Mouse (Mus musculus): Measurements from ENCODE around the gene Itgb4. TPM values are rescaled to one million over a fixed set of nuclear protein-coding genes. Genes with fewer than 3 reads are reported as not detected.

Gene Itgb4
- total and polyA plus RNA-seq, 3 experiments = 0.05 to 0.13 TPM; not detected in 1

- peaks cover 27% of the 10 kb centered on the region for H3K4me1 ChIP-seq (ENCODE audit: insufficient read depth, low read depth, low read length)
- no peaks in the 10 kb centered on the region for H3K27me3 ChIP-seq (ENCODE audit: insufficient read depth, low read length)
- ATAC-seq (ENCODE audit: extremely low read depth, insufficient number of reproducible peaks, low FRiP score, poor library complexity, severe bottlenecking) = no peak
- peaks cover 23% of the 10 kb centered on the region for H3K36me3 ChIP-seq (replicated peaks)
- no peak overlapping the region for H3K4me3 ChIP-seq (ENCODE audit: low read depth, low read length)
- no peak for DNase-seq (ENCODE audit: low spot score)
- no peaks in the 10 kb centered on the region for H3K9me3 ChIP-seq (replicated peaks)
- TF ChIP-seq POLR2AphosphoS5 (IDR thresholded peaks at IDR 0.05; ENCODE audit: insufficient replicate concordance, low read depth, low read length) (no peak), GATA1 (IDR thresholded peaks at IDR 0.05; ENCODE audit: borderline replicate concordance, low read length) (no peak), TAL1 (conservative IDR thresholded peaks at IDR 0.05; ENCODE audit: low read depth, low read length) (no peak), GATA2 (IDR thresholded peaks at IDR 0.05; ENCODE audit: borderline replicate concordance, low read depth, low read length) (no peak), CTCF (IDR thresholded peaks at IDR 0.05; ENCODE audit: low read depth, low read length) (no peak)
Observed at GRCm38 (mm10) chr11:116025056-116025845, 50.7 kb downstream of the Itgb4 start.

GRCm38 (mm10) chr11:116027756-116028155, 53.2 kb downstream of the Itgb4 start, which contains the start of gene H3f3b:
Gene H3f3b, minus strand, starts transcription at chr11:116027962.
- ATAC-seq (ENCODE audit: extremely low read depth, insufficient number of reproducible peaks, low FRiP score, poor library complexity, severe bottlenecking) (no peak), DNase-seq (ENCODE audit: low spot score) (no peak)
- H3K27me3 ChIP-seq (ENCODE audit: insufficient read depth, low read length) = no peaks in the 10 kb centered on the region
- peaks cover 41% of the 10 kb centered on the region for H3K4me1 ChIP-seq (ENCODE audit: insufficient read depth, low read depth, low read length)
- no peaks in the 10 kb centered on the region for H3K9me3 ChIP-seq (replicated peaks)
- TF ChIP-seq GATA1 (IDR thresholded peaks at IDR 0.05; ENCODE audit: borderline replicate concordance, low read length) = no peak
- no peak for TF ChIP-seq CTCF (IDR thresholded peaks at IDR 0.05; ENCODE audit: low read depth, low read length)
- TF ChIP-seq POLR2AphosphoS5 (IDR thresholded peaks at IDR 0.05; ENCODE audit: insufficient replicate concordance, low read depth, low read length) = no peak
- no peak for TF ChIP-seq TAL1 (conservative IDR thresholded peaks at IDR 0.05; ENCODE audit: low read depth, low read length)
- TF ChIP-seq GATA2 (IDR thresholded peaks at IDR 0.05; ENCODE audit: borderline replicate concordance, low read depth, low read length) = no peak
- H3K4me3 ChIP-seq (ENCODE audit: low read depth, low read length) = no peak within 1 kb of the TSS
- peaks cover 19% of the 10 kb centered on the region for H3K36me3 ChIP-seq (replicated peaks)

- TF ChIP-seq POLR2AphosphoS5 (IDR thresholded peaks at IDR 0.05; ENCODE audit: insufficient replicate concordance, low read depth, low read length) = no peak
- TF ChIP-seq GATA2 (IDR thresholded peaks at IDR 0.05; ENCODE audit: borderline replicate concordance, low read depth, low read length) = no peak
- TF ChIP-seq CTCF (IDR thresholded peaks at IDR 0.05; ENCODE audit: low read depth, low read length) = no peak
- no peak for TF ChIP-seq TAL1 (conservative IDR thresholded peaks at IDR 0.05; ENCODE audit: low read depth, low read length)
- TF ChIP-seq GATA1 (IDR thresholded peaks at IDR 0.05; ENCODE audit: borderline replicate concordance, low read length) = no peak
- H3K4me1 ChIP-seq (ENCODE audit: insufficient read depth, low read depth, low read length) = peaks cover 47% of the 10 kb centered on the region
- H3K27me3 ChIP-seq (ENCODE audit: insufficient read depth, low read length) = no peaks in the 10 kb centered on the region
- no peak overlapping the region for H3K4me3 ChIP-seq (ENCODE audit: low read depth, low read length)
- H3K9me3 ChIP-seq (replicated peaks) = no peaks in the 10 kb centered on the region
- no peak for ATAC-seq (ENCODE audit: extremely low read depth, insufficient number of reproducible peaks, low FRiP score, poor library complexity, severe bottlenecking)
- H3K36me3 ChIP-seq (replicated peaks) = peaks cover 24% of the 10 kb centered on the region
- no peak for DNase-seq (ENCODE audit: low spot score)
Observed at GRCm38 (mm10) chr11:116028177-116028865, 53.8 kb downstream of the Itgb4 start.

- ATAC-seq (ENCODE audit: extremely low read depth, insufficient number of reproducible peaks, low FRiP score, poor library complexity, severe bottlenecking) = no peak
- peaks cover 49% of the 10 kb centered on the region for H3K4me1 ChIP-seq (ENCODE audit: insufficient read depth, low read depth, low read length)
- H3K27me3 ChIP-seq (ENCODE audit: insufficient read depth, low read length) = no peaks in the 10 kb centered on the region
- TF ChIP-seq TAL1 (conservative IDR thresholded peaks at IDR 0.05; ENCODE audit: low read depth, low read length) (no peak), CTCF (IDR thresholded peaks at IDR 0.05; ENCODE audit: low read depth, low read length) (no peak), GATA2 (IDR thresholded peaks at IDR 0.05; ENCODE audit: borderline replicate concordance, low read depth, low read length) (no peak), GATA1 (IDR thresholded peaks at IDR 0.05; ENCODE audit: borderline replicate concordance, low read length) (no peak), POLR2AphosphoS5 (IDR thresholded peaks at IDR 0.05; ENCODE audit: insufficient replicate concordance, low read depth, low read length) (no peak)
- no peak for DNase-seq (ENCODE audit: low spot score)
- H3K9me3 ChIP-seq (replicated peaks) = no peaks in the 10 kb centered on the region
- peak overlapping the region; percentile 79 for H3K4me3 ChIP-seq (ENCODE audit: low read depth, low read length)
- peaks cover 23% of the 10 kb centered on the region for H3K36me3 ChIP-seq (replicated peaks)
Observed at GRCm38 (mm10) chr11:116029086-116029865, 54.8 kb downstream of the Itgb4 start.

DNA sequence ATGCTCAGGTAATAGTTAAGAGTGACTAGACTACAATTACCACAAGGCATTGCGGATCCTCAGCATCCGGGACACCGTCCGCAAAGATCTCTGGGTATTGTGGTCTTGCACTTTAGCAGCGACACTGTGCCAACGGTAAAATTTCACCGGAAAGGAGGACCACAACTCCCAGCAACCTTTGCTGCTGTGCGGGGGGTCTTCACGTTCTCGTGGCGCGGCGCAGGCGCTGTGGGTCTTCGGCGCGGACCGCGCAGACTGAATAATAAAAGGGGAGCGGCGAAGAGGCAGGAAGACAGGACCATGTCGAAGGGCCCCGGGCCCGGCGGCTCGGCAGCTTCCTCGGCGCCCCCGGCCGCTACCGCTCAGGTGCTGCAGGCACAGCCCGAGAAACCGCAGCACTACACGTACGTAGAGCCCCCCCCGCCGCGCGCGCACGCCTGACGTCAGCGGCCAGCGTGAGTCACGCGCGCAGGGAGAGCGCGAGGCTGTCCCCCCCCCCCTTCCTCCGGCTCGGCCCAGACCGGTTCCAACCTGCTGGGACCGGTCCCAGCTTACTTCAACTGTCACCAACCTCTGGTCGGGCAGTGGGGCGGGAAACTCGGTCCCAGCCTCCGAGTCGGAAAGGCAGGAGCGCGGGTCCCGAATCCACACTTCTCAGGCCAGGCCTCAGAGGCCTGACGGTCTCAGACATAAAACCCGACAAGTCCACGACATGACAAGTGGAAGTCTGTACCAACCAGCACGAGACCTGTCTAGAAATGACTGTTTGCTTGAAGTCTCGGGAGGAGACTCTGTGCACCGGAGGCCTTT, 55.8 kb downstream of the Itgb4 start, which contains the start of gene Unk:
Gene Unk, plus strand, starts transcription at position 235 of the 810 bp plus-strand sequence.
- DNase-seq (ENCODE audit: low spot score) (peak; percentile 81), ATAC-seq (ENCODE audit: extremely low read depth, insufficient number of reproducible peaks, low FRiP score, poor library complexity, severe bottlenecking) (peak; percentile 88)
- H3K4me1 ChIP-seq (ENCODE audit: insufficient read depth, low read depth, low read length) = peaks cover 48% of the 10 kb centered on the region
- H3K9me3 ChIP-seq (replicated peaks) = no peaks in the 10 kb centered on the region
- no peak for TF ChIP-seq POLR2AphosphoS5 (IDR thresholded peaks at IDR 0.05; ENCODE audit: insufficient replicate concordance, low read depth, low read length)
- no peak for TF ChIP-seq TAL1 (conservative IDR thresholded peaks at IDR 0.05; ENCODE audit: low read depth, low read length)
- TF ChIP-seq GATA1 (IDR thresholded peaks at IDR 0.05; ENCODE audit: borderline replicate concordance, low read length) = no peak
- no peak for TF ChIP-seq CTCF (IDR thresholded peaks at IDR 0.05; ENCODE audit: low read depth, low read length)
- TF ChIP-seq GATA2 (IDR thresholded peaks at IDR 0.05; ENCODE audit: borderline replicate concordance, low read depth, low read length) = no peak
- H3K36me3 ChIP-seq (replicated peaks) = peaks cover 31% of the 10 kb centered on the region
- peak within 1 kb of the TSS; percentile 79 for H3K4me3 ChIP-seq (ENCODE audit: low read depth, low read length)
- no peaks in the 10 kb centered on the region for H3K27me3 ChIP-seq (ENCODE audit: insufficient read depth, low read length)

Data from G1E (cell line).